Mouse (Mus musculus) gastrocnemius, adult 2 months (tissue): ENCODE results near the gene Acot9. TPM values are rescaled to one million over a fixed set of nuclear protein-coding genes. Genes with fewer than 3 reads are reported as not detected.

ENCODE experiments used
- DNase-seq: peaks from one replicate; pipeline ENCODE4 v3.0.0; 2022
- H3K27ac ChIP-seq: fragments of 200-600 bp; 2 replicates; pipeline ENCODE4 v1.8.1; 2022; ENCODE audit warnings: mild to moderate bottlenecking
- H3K4me3 ChIP-seq: fragments of 200-600 bp; 2 replicates; pipeline ENCODE4 v1.8.1; 2022; ENCODE audit warnings: mild to moderate bottlenecking, moderate library complexity
- CTCF ChIP-seq: fragments of 200-600 bp; IDR thresholded peaks from 2 replicates; pipeline ENCODE4 v1.8.1; 2022; ENCODE audit warnings: antibody characterized with exemption, mild to moderate bottlenecking, moderate library complexity
- intact Hi-C: fragments of 180-260 bp; cut with DNase I; formaldehyde crosslinking; loops from one replicate; pipeline ENCODE4 v1.15.1; 2025
- total RNA-seq, 2 experiments: library from RNA; stranded (reverse); gene quantifications; 2 replicates each; pipeline ENCODE4 v1.2.3; 2021

The Acot9 gene
- total RNA-seq, 2 experiments from 2014 or later, result 17.1 to 18.4 TPM

- no peak for DNase-seq
- Histone ChIP-seq H3K4me3 (peak overlapping the region; percentile 82), H3K27ac (peak overlapping the region; percentile 80)
- intact Hi-C loops, result no loop called here
- TF ChIP-seq CTCF, result no peak
Observed at GRCm38 (mm10) chrX:155337567-155337904, 75.3 kb downstream of the Acot9 start.

GRCm38 (mm10) chrX:155337905-155338721 lies 75.9 kb downstream of the Acot9 start:
- intact Hi-C loops, result no loop called here
- Histone ChIP-seq H3K4me3 (peak overlapping the region; percentile 82), H3K27ac (peak overlapping the region; percentile 80)
- TF ChIP-seq CTCF, result no peak
- peak; percentile 86 for DNase-seq

GRCm38 (mm10) chrX:155340654-155341053 lies 78.4 kb downstream of the Acot9 start, which contains the start of gene Prdx4:
Gene Prdx4 (minus strand): TSS chrX:155340754.
- TF ChIP-seq CTCF, result no peak
- no peak for DNase-seq
- intact Hi-C loops, result no loop called here
- no peak within 1 kb of the TSS for H3K27ac ChIP-seq
- H3K4me3 ChIP-seq, result no peak within 1 kb of the TSS

- Histone ChIP-seq H3K4me3 (no peak overlapping the region), H3K27ac (no peak overlapping the region)
- no peak for DNase-seq
- intact Hi-C loops, result no loop called here
- no peak for TF ChIP-seq CTCF
Observed at GRCm38 (mm10) chrX:155346249-155346648, 84.0 kb downstream of the Acot9 start.

Other genes starting within 250 kb of the Acot9 start
- not detected for gene Magea5, start 199.3 kb upstream of the Acot9 start, total RNA-seq
- gene Magea1, start 172.7 kb upstream of the Acot9 start, total RNA-seq, result not detected
- not detected for gene Magea2, start 168.8 kb upstream of the Acot9 start, total RNA-seq
- not detected for gene Cldn34b2, start 134.0 kb upstream of the Acot9 start, total RNA-seq
- gene Sat1, start 46.0 kb upstream of the Acot9 start, total RNA-seq, result 10 to 100 TPM; 18.4 to 22.1 TPM
- gene Prdx4, start 78.3 kb downstream of the Acot9 start, total RNA-seq, result 10 to 100 TPM in 1 of 2 experiments, 1 to 10 TPM in 1; 5.1 to 10.5 TPM